ENCODE assay signal across 30 mouse cellular contexts in the genomic region with DNA sequence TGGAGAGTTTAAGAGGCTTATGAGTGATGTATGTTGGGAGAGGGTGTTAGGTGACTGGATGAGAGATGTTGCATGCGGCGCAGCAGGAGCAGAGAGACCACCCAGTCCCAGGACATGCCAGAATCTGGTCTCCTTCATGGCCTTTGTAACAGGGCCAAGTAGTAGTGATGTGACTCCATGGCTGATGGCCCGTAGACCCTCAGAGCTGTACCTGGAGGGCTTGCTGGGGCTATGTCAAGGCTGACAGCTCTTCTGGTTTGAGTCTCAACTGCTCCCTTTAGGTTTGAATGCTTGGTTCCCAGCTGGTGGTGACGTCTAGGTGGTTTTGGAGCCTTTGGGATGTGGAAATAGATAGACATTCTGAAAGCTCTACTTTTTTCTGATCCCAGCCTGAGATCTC. TPM values are rescaled to one million over a fixed set of nuclear protein-coding genes. Genes with fewer than 3 reads are reported as not detected.
"Had no signal": no experiment of that assay in that cellular context is flagged by ENCODE, and none has a peak within 500 bp of the region (broad histone marks: within the 10 kb centered on the region; RNA-seq: fewer than 3 reads in every experiment).

No protein-coding gene starts in this region.

- H3K4me2 ChIP-seq: heart, embryonic 13.5 days; heart, embryonic 15.5 days; hindbrain, embryonic 13.5 days; hindbrain, embryonic 15.5 days; kidney, embryonic 15.5 days; limb, embryonic 13.5 days; limb, embryonic 15.5 days; liver, embryonic 12.5 days had no signal

- H3K27ac ChIP-seq: heart, embryonic 13.5 days; heart, embryonic 15.5 days; hindbrain, embryonic 13.5 days; hindbrain, embryonic 15.5 days; hindbrain, postnatal 0 days; kidney, embryonic 15.5 days; kidney, postnatal 0 days; limb, embryonic 13.5 days; limb, embryonic 15.5 days; liver, embryonic 12.5 days; liver, embryonic 14.5 days had no signal

- H3K4me3 ChIP-seq: heart, embryonic 13.5 days; heart, embryonic 15.5 days; hindbrain, embryonic 13.5 days; hindbrain, embryonic 15.5 days; kidney, embryonic 15.5 days; limb, embryonic 13.5 days; limb, embryonic 15.5 days; liver, embryonic 12.5 days had no signal

- H3K4me1 ChIP-seq: hindbrain, embryonic 13.5 days; hindbrain, embryonic 15.5 days; kidney, embryonic 15.5 days; limb, embryonic 13.5 days; limb, embryonic 15.5 days had no signal

- H3K9ac ChIP-seq: heart, embryonic 13.5 days; heart, embryonic 15.5 days; hindbrain, embryonic 13.5 days; hindbrain, embryonic 15.5 days; kidney, embryonic 15.5 days; limb, embryonic 13.5 days; limb, embryonic 15.5 days; liver, embryonic 12.5 days; liver, embryonic 14.5 days had no signal

- H3K27me3 ChIP-seq: heart, embryonic 13.5 days; heart, embryonic 15.5 days; hindbrain, embryonic 13.5 days; hindbrain, embryonic 15.5 days; kidney, embryonic 15.5 days; limb, embryonic 13.5 days; limb, embryonic 15.5 days had no signal

- H3K36me3 ChIP-seq: heart, embryonic 13.5 days; heart, embryonic 15.5 days; hindbrain, embryonic 13.5 days; hindbrain, embryonic 15.5 days; kidney, embryonic 15.5 days; limb, embryonic 13.5 days; limb, embryonic 15.5 days; liver, embryonic 12.5 days had no signal

- DNase-seq: gastrocnemius, postnatal 10 days; gastrocnemius, postnatal 25 days; heart, adult 18-20 months; heart, postnatal 14 days; heart, postnatal 36 days; kidney, adult 11 months; kidney, adult 2 months; kidney, adult 9 months; kidney, postnatal 14 days; kidney, postnatal 36 days; left cerebral cortex, postnatal 4 days had no signal

- H3K9me3 ChIP-seq: heart, embryonic 15.5 days; hindbrain, embryonic 15.5 days; kidney, embryonic 15.5 days; limb, embryonic 15.5 days; liver, embryonic 12.5 days had no signal

- ATAC-seq: hindbrain, postnatal 0 days; intestine, embryonic 16.5 days; liver, embryonic 12.5 days had no signal

RNA-seq across cellular contexts. Expression of gene Dupd1, which starts 15.6 kb away (rescaled TPM):
- total RNA-seq: heart, postnatal 36 days; hematopoietic stem cell, adult 5-6 weeks; hindbrain, postnatal 0 days; left cerebral cortex, postnatal 14 days; left cerebral cortex, postnatal 4 days; liver, adult 2 months had no signal
- polyA plus RNA-seq: hindbrain, embryonic 11.5 days; intestine, embryonic 14.5 days; intestine, embryonic 16.5 days; kidney, embryonic 15.5 days; kidney, postnatal 0 days; large intestine, adult 2 months; liver, adult 2 months; liver, embryonic 12.5 days; liver, embryonic 14.5 days had no signal

RNA-seq across cellular contexts. Expression of gene Dusp13, which starts 21.0 kb away (rescaled TPM):
- total RNA-seq: hematopoietic stem cell, adult 5-6 weeks; hindbrain, postnatal 0 days; left cerebral cortex, postnatal 4 days; liver, adult 2 months had no signal
- polyA plus RNA-seq: heart, embryonic 13.5 days; heart, embryonic 15.5 days; heart, postnatal 0 days; hindbrain, embryonic 11.5 days; hindbrain, embryonic 13.5 days; hindbrain, embryonic 15.5 days; intestine, embryonic 14.5 days; intestine, embryonic 16.5 days; kidney, postnatal 0 days; liver, embryonic 12.5 days had no signal
